Mouse (Mus musculus) hindbrain, embryonic 11.5 days (tissue): Measurements from ENCODE around the gene Kcnk6. TPM values are rescaled to one million over a fixed set of nuclear protein-coding genes. Genes with fewer than 3 reads are reported as not detected.

Experiments
- ATAC-seq: fragments of 200-750 bp; cut with Nextera tagmentation; 2 replicates; pipeline ENCODE4 v1.8.0; 2017; ENCODE audit warnings: mild to moderate bottlenecking, moderate TSS enrichment, moderate library complexity; ENCODE audit not compliant: low FRiP score
- DNase-seq: peaks from one replicate; pipeline ENCODE4 v3.0.0-alpha.2; 2015; ENCODE audit warnings: low spot score
- H3K27ac ChIP-seq: fragments of 300-500 bp; sonication (generic); 2 replicates; pipeline ENCODE4 v1.5.1; 2014; ENCODE audit warnings: mild to moderate bottlenecking, low read depth, low read length
- H3K27me3 ChIP-seq: fragments of 300-500 bp; sonication (generic); 2 replicates; pipeline ENCODE4 v1.6.1; 2014; ENCODE audit warnings: mild to moderate bottlenecking, low read length, moderate library complexity, mixed read lengths; ENCODE audit not compliant: control insufficient read depth, insufficient read depth
- H3K36me3 ChIP-seq: fragments of 300-500 bp; sonication (generic); 2 replicates; pipeline ENCODE4 v1.6.1; 2014; ENCODE audit warnings: mild to moderate bottlenecking, low read length, moderate library complexity, mixed read lengths; ENCODE audit not compliant: control insufficient read depth, insufficient read depth
- H3K4me1 ChIP-seq: fragments of 300-500 bp; sonication (generic); replicated peaks from 2 replicates; pipeline ENCODE4 v1.6.1; 2014; ENCODE audit warnings: low read length, mixed read lengths; ENCODE audit not compliant: control insufficient read depth, insufficient read depth
- H3K4me2 ChIP-seq: fragments of 300-500 bp; sonication (generic); replicated peaks from 2 replicates; pipeline ENCODE4 v1.6.1; 2014; ENCODE audit warnings: mild to moderate bottlenecking, low read depth, low read length
- H3K4me3 ChIP-seq: fragments of 300-500 bp; sonication (generic); 2 replicates; pipeline ENCODE4 v1.5.1; 2014; ENCODE audit warnings: low read depth, low read length
- H3K9ac ChIP-seq: fragments of 300-500 bp; sonication (generic); 2 replicates; pipeline ENCODE4 v1.6.1; 2014; ENCODE audit warnings: low read depth, low read length
- H3K9me3 ChIP-seq: fragments of 300-500 bp; sonication (generic); 2 replicates; pipeline ENCODE4 v1.6.1; 2016; ENCODE audit warnings: low read length; ENCODE audit not compliant: control insufficient read depth
- WGBS: fragments of 180-500 bp; shearing (Covaris S2); extraction: QIAGEN DNeasy Blood & Tissue Kit; methylation state at CpG from one replicate; pipeline ENCODE4 v1.1.7; 2014; 5-methylcytosine and 5-hydroxymethylcytosine counted together
- polyA plus RNA-seq: library from polyadenylated mRNA; unstranded; fragments of >200 nt; fragmentation: Nextera tagmentation; extraction: Ambion mirVana; gene quantifications from 2 replicates; pipeline ENCODE4 v1.2.1, GENCODE M21; 2014

Gene Kcnk6
- polyA plus RNA-seq, 1 experiment from 2014 or later: 0.32 TPM

DNA sequence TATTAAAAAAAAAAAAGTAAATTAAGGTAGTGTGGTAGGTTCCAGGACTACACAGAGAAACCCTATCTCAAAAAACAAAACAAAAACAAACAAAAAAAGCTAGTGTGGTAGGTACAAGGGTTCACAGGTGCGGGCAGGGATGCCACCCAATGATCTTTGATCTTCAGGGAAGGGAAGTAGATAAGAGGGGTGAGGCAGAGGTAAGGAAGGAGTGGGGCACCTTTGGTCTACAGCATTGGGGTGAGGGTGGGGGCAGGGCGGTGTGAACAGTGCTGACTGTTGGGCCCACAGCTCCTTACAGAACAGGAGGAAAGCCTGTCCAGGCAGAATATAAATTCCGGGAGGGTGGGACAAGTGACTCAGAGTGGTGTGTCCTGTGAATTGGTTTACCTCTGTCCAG, 18.9 kb upstream of the Kcnk6 start:
- DNase-seq (no peak), ATAC-seq (no peak)
- Histone ChIP-seq H3K9me3 (no peaks in the 10 kb centered on the region), H3K9ac (no peak overlapping the region), H3K36me3 (0 out of 2 replicates have a peak, but pooled peaks cover 2% of the 10 kb centered on the region), H3K4me1 (0 out of 2 replicates have a peak, but pooled peaks cover 4% of the 10 kb centered on the region), H3K4me2 (no peak overlapping the region), H3K4me3 (no peak overlapping the region), H3K27me3 (peaks cover 6% of the 10 kb centered on the region), H3K27ac (no peak overlapping the region)
- 82% methylated on average over 3 of the region's 3 CpGs for WGBS

DNA sequence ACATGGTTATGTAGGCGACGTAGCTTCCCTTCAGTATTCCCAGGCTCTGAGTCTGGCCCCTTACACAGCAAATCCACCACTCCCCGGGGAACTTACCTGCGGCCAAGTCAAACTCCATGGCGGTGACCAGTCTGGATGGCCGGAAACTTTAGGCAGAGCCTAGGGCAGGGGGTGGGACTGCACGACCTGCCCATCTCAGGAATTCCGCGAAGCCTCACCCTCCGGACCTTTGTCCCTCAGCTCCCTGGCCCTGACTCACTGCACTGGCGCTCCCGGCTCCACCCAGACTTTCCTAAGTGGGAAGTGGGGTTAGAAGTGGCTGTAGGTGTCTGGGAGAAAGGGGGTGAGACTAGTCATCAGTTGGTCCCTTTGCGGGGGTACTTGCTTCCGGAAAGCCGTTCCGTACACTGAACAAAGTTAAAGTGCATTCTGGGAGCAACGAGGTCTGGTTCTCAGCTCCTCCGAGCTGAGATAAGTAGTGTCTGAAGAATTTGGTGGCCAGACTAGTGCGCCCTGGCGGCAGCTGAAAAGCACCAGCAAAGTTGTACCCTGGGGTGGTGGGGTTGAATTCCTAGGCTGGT, 16.0 kb upstream of the Kcnk6 start, which contains the start of gene 2200002D01Rik:
Gene 2200002D01Rik (minus strand): TSS at position 206 of the 581 bp plus-strand sequence.
- Histone ChIP-seq H3K4me3 (peak within 1 kb of the TSS; percentile 18; the same call in 1 of the 2 replicates), H3K27me3 (peaks cover 6% of the 10 kb centered on the region), H3K9me3 (no peaks in the 10 kb centered on the region), H3K4me2 (peak within 1 kb of the TSS; percentile 35), H3K4me1 (0 out of 2 replicates have a peak, but pooled peaks cover 4% of the 10 kb centered on the region), H3K27ac (no peak within 1 kb of the TSS), H3K36me3 (0 out of 2 replicates have a peak, but pooled peaks cover 2% of the 10 kb centered on the region), H3K9ac (peak within 1 kb of the TSS; percentile 32)
- ATAC-seq (no peak), DNase-seq (peak; percentile 39)
- WGBS: 8% methylated on average over 20 of the region's 20 CpGs

DNA sequence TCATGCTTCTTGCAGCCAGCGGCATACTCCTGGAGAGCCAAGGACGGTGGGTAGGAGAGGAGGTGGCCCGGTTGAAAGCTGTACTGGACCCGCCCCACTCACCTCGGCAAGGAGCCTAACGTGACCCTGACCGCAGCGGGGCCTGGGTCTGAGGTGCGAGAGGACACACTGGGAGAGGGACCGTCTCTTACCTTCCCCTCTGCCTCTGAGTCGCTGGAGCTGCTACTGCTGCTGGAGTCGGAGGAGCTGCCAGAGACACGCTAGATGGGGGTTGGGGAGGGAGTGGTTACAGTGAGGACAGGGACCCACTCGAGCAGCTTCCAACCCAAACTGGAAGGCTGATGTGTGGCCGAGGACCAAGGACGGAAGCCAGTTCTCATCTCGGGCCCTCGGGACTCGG, 15.4 kb upstream of the Kcnk6 start:
- no peak overlapping the region for H3K27ac ChIP-seq
- H3K9ac ChIP-seq: no peak overlapping the region; the same call in 1 of the 2 replicates
- 0 out of 2 replicates have a peak, but pooled peaks cover 4% of the 10 kb centered on the region for H3K4me1 ChIP-seq
- H3K4me2 ChIP-seq: peak overlapping the region; percentile 35
- H3K4me3 ChIP-seq: peak overlapping the region; percentile 18; the same call in 1 of the 2 replicates
- DNase-seq: peak; percentile 37
- ATAC-seq: peak; percentile 41; the same call in 1 of the 2 replicates
- peaks cover 6% of the 10 kb centered on the region for H3K27me3 ChIP-seq
- 12% methylated on average over 19 of the region's 19 CpGs for WGBS
- 0 out of 2 replicates have a peak, but pooled peaks cover 2% of the 10 kb centered on the region for H3K36me3 ChIP-seq
- no peaks in the 10 kb centered on the region for H3K9me3 ChIP-seq

DNA sequence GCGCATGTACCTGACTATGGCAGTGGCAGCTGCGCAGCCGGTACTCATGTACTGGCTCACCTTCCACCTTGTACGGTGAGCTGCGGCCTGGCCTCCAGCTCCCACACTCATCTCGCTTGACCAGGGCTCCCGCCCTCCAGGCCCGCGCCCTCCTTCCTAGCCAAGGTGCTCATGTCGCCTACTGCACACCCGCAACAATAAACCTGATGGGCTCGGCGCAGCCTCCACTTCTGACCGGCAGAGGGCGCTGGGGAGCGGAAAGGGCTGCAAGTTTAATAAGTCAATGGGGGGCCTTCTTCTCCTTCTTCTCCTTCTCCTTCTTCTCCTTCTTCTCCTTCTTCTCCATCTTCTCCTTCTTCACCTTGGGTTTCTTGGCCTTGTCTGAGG, 15.0 kb upstream of the Kcnk6 start:
- Histone ChIP-seq H3K9ac (no peak overlapping the region), H3K4me2 (peak overlapping the region; percentile 35), H3K4me1 (0 out of 2 replicates have a peak, but pooled peaks cover 4% of the 10 kb centered on the region), H3K4me3 (no peak overlapping the region), H3K9me3 (no peaks in the 10 kb centered on the region), H3K27ac (no peak overlapping the region), H3K36me3 (0 out of 2 replicates have a peak, but pooled peaks cover 2% of the 10 kb centered on the region), H3K27me3 (peaks cover 6% of the 10 kb centered on the region)
- 0 out of 2 replicates have a peak, but pooled peaks have one; percentile 33 for ATAC-seq
- 27% methylated on average over 16 of the region's 16 CpGs for WGBS
- DNase-seq: peak; percentile 87

DNA sequence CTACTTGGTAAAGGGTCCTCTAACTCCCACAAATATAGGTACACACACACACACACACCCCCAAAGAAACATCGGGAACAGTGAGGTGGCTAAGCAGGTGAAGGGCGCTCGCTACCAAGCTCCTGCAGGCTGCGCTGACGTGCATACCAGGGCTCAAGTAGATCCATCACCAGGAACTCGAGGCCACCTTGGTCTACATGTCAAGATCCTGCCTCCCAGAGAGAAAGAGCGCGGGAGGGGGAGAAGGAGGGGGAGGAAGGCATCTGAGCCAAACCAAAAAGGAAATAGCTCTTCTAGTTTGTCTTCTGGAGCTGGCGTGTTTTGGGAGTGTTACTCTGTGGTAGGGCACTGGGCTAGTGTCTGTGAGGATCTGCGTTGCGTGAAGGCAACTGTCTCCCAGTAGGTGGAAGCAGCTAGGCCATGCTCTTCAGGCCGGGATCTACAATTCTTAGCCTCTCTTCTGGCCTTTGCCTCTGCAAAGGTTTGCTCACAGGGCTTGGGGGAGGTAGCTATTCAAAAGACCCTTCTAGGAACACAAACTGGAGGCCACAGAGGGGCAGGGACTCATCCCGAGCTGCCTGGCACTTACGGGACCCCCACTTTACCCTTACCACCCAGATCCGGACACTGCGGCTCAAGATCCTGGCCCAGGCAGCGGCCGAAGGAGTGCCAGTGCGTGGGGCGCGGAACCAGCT, 14.5 kb upstream of the Kcnk6 start:
- Histone ChIP-seq H3K4me3 (no peak overlapping the region), H3K4me1 (0 out of 2 replicates have a peak, but pooled peaks cover 4% of the 10 kb centered on the region), H3K27me3 (peaks cover 6% of the 10 kb centered on the region), H3K27ac (no peak overlapping the region), H3K9ac (no peak overlapping the region), H3K9me3 (no peaks in the 10 kb centered on the region), H3K4me2 (no peak overlapping the region), H3K36me3 (0 out of 2 replicates have a peak, but pooled peaks cover 2% of the 10 kb centered on the region)
- 85% methylated on average over 21 of the region's 21 CpGs for WGBS
- no peak for ATAC-seq
- no peak for DNase-seq

DNA sequence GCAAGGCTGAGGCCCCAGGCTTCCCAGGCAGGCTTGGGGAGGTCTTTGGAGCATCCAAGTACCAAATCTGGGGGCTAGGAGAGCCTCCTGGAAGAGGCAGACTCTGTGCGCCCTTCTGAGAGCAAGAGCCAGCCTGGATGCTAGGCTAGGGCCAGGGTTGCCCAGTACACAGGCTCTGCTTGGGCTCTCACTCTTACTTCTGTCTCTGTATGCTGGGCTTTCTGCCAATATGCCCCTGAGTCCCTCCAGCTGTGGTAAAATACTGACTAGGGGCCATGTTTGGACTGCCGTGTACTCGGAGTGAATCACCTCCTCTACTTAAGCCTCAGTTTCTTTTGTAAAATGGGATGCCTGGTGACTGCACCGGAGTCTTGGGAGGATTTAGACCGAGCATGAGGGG, 13.7 kb upstream of the Kcnk6 start:
- WGBS: 92% methylated on average over 5 of the region's 5 CpGs
- H3K27ac ChIP-seq: no peak overlapping the region

DNA sequence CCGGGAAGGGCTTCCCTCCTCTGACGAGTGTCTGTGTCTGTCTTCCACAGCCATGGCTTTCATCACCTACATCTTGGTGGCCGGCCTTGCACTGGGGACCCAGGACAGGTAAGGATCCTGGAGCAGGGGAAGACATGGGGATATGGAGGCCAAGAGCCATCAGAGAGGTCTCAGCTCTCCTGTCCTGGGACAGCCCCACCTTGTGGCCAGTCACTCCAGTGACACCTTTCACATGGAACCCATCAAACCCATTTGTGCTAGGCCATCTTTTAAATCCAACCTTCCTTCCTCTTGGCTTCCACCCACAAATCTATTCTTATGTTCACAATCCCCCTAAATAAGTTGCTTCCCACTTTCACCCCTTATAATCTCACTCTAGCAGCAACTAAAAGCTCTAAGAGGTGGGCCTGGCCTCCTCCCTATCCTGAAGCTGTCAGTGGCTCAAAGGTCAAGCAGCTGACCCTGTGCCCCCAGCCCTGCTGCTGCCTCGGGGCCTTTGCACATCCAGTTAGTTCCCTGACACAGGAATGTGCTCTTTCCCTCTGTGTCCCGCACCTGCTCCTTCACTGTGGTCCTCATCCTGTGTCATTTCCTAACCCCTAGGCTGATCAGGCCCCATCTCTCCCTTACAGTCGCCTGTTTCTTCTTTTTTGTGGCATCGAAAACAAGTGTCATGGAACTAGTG, 12.6 kb upstream of the Kcnk6 start:
- Histone ChIP-seq H3K36me3 (0 out of 2 replicates have a peak, but pooled peaks cover 2% of the 10 kb centered on the region), H3K4me2 (no peak overlapping the region), H3K4me3 (no peak overlapping the region), H3K4me1 (0 out of 2 replicates have a peak, but pooled peaks cover 4% of the 10 kb centered on the region), H3K9me3 (no peaks in the 10 kb centered on the region), H3K27me3 (peaks cover 6% of the 10 kb centered on the region), H3K9ac (no peak overlapping the region), H3K27ac (no peak overlapping the region)
- WGBS: 83% methylated on average over 7 of the region's 7 CpGs
- DNase-seq (peak; percentile 39), ATAC-seq (no peak)

More for the DNA sequence above, 13.7 kb upstream of the Kcnk6 start:
- H3K4me3 ChIP-seq: no peak overlapping the region
- ATAC-seq (no peak), DNase-seq (no peak)
- H3K27me3 ChIP-seq: peaks cover 6% of the 10 kb centered on the region
- no peak overlapping the region for H3K4me2 ChIP-seq
- H3K4me1 ChIP-seq: 0 out of 2 replicates have a peak, but pooled peaks cover 4% of the 10 kb centered on the region
- H3K9ac ChIP-seq: no peak overlapping the region
- H3K36me3 ChIP-seq: 0 out of 2 replicates have a peak, but pooled peaks cover 2% of the 10 kb centered on the region
- no peaks in the 10 kb centered on the region for H3K9me3 ChIP-seq
